Mouse (Mus musculus): Measurements from ENCODE around the gene Nabp1.

GRCm38 (mm10) chr1:51457249-51457648 lies 21.0 kb downstream of the Nabp1 start:
- TF ChIP-seq POLR2A (IDR thresholded peaks at IDR 0.05; ENCODE audit: insufficient read length, low read depth) (no peak), CEBPB (IDR thresholded peaks at IDR 0.05; ENCODE audit: insufficient read depth, poor library complexity, severe bottlenecking) (no peak), MAX (IDR thresholded peaks at IDR 0.05; ENCODE audit: low read depth) (no peak), TCF3 (IDR thresholded peaks at IDR 0.05; ENCODE audit: insufficient read length, low read depth) (no peak), SRF (IDR thresholded peaks at IDR 0.05; ENCODE audit: control insufficient read depth, insufficient read length, low read depth) (no peak), TCF12 (IDR thresholded peaks at IDR 0.05; ENCODE audit: insufficient read depth, poor library complexity, severe bottlenecking) (no peak)
